Mouse (Mus musculus) cerebellum, adult 2 months (tissue): ENCODE results near the gene Rassf1.

Experiments used
- CTCF ChIP-seq: fragments of 200-500 bp; IDR thresholded peaks from 2 replicates; pipeline ENCODE4 v1.5.1; 2011; ENCODE audit warnings: low read depth, mild to moderate bottlenecking, control low read depth, low read length, moderate library complexity, borderline replicate concordance; ENCODE audit not compliant: insufficient read depth
- POLR2A ChIP-seq: fragments of 200-500 bp; IDR thresholded peaks from 2 replicates; pipeline ENCODE4 v1.6.1; 2011; ENCODE audit warnings: low read length, control low read depth, borderline replicate concordance; ENCODE audit not compliant: insufficient read depth

- TF ChIP-seq POLR2A = no peak
- no peak for TF ChIP-seq CTCF
Measured at GRCm38 (mm10) chr9:107566855-107567254, 15.5 kb downstream of the Rassf1 start.
